Mouse (Mus musculus): ENCODE data around the gene Cd300ld2. TPM values are rescaled to one million over a fixed set of nuclear protein-coding genes. Genes with fewer than 3 reads are reported as not detected.
"Not testable (repeated sequence)": the region's sequence is repeated elsewhere in the genome, so short reads cannot be mapped to it uniquely, and the experiment has no call there.

Gene Cd300ld2
- polyA plus RNA-seq (2012; rRNA removed), result 0.83 and 1.2 TPM in 2 replicates

- not testable (repeated sequence) for DNase-seq (ENCODE audit: low spot score)
These were observed at the start of gene Cd300ld2 for GRCm38 (mm10) chr11:115016093-115016492. Gene Cd300ld2 (minus strand): TSS chr11:115016193.

- DNase-seq (ENCODE audit: low spot score), result no peak
These were observed 46.1 kb upstream of the Cd300ld2 start, which contains the start of gene Cd300e for GRCm38 (mm10) chr11:115062077-115062476. Gene Cd300e (minus strand): TSS chr11:115062177.

- DNase-seq (ENCODE audit: low spot score), result no peak
These were observed 43.8 kb upstream of the Cd300ld2 start for GRCm38 (mm10) chr11:115059797-115060196.

GRCm38 (mm10) chr11:115058701-115059100 is 42.7 kb upstream of the Cd300ld2 start:
- no peak for DNase-seq (ENCODE audit: low spot score)

GRCm38 (mm10) chr11:115054537-115054936 is 38.5 kb upstream of the Cd300ld2 start:
- DNase-seq (ENCODE audit: low spot score), result no peak

GRCm38 (mm10) chr11:115052991-115053390 is 37.0 kb upstream of the Cd300ld2 start:
- DNase-seq (ENCODE audit: low spot score), result no peak

GRCm38 (mm10) chr11:115052206-115052605 is 36.2 kb upstream of the Cd300ld2 start:
- DNase-seq (ENCODE audit: low spot score), result no peak

GRCm38 (mm10) chr11:115049282-115049895 is 33.4 kb upstream of the Cd300ld2 start:
- DNase-seq (ENCODE audit: low spot score), result no peak

GRCm38 (mm10) chr11:115048259-115048658 is 32.3 kb upstream of the Cd300ld2 start, which contains the start of gene Cd300ld3:
Gene Cd300ld3 (minus strand): TSS chr11:115048409.
- no peak for DNase-seq (ENCODE audit: low spot score)

GRCm38 (mm10) chr11:115037669-115038068 is 21.7 kb upstream of the Cd300ld2 start, which contains the start of gene Cd300ld5:
Gene Cd300ld5 (minus strand): TSS chr11:115037769.
- DNase-seq (ENCODE audit: low spot score), result not testable (repeated sequence)

- DNase-seq (ENCODE audit: low spot score), result not testable (repeated sequence)
These were observed 10.9 kb upstream of the Cd300ld2 start, which contains the start of gene Cd300ld4 for GRCm38 (mm10) chr11:115026912-115027311. Gene Cd300ld4 (minus strand): TSS chr11:115027012.

GRCm38 (mm10) chr11:115004070-115004469 is 11.9 kb downstream of the Cd300ld2 start:
- DNase-seq (ENCODE audit: low spot score), result no peak

GRCm38 (mm10) chr11:115001474-115002040 is 14.4 kb downstream of the Cd300ld2 start, which contains the start of gene Cd300c2:
Gene Cd300c2 (minus strand): TSS chr11:115001880.
- no peak for DNase-seq (ENCODE audit: low spot score)

GRCm38 (mm10) chr11:114989793-114990192 is 26.2 kb downstream of the Cd300ld2 start, which contains the start of gene Cd300ld:
Gene Cd300ld (minus strand): TSS chr11:114989922.
- DNase-seq (ENCODE audit: low spot score), result no peak

- DNase-seq (ENCODE audit: low spot score), result no peak
These were observed 34.1 kb downstream of the Cd300ld2 start for GRCm38 (mm10) chr11:114981866-114982265.

- no peak for DNase-seq (ENCODE audit: low spot score)
These were observed 43.3 kb downstream of the Cd300ld2 start for GRCm38 (mm10) chr11:114972726-114973125.

- DNase-seq (ENCODE audit: low spot score), result no peak
These were observed 47.2 kb downstream of the Cd300ld2 start, which contains the start of gene Cd300c for GRCm38 (mm10) chr11:114968752-114969207. Gene Cd300c (minus strand): TSS chr11:114969157.

- DNase-seq (ENCODE audit: low spot score), result no peak
These were observed 50.7 kb downstream of the Cd300ld2 start for GRCm38 (mm10) chr11:114965182-114965828.

- no peak for DNase-seq (ENCODE audit: low spot score)
These were observed 55.6 kb downstream of the Cd300ld2 start for GRCm38 (mm10) chr11:114960369-114960768.
